Mouse (Mus musculus) lung, postnatal 36 days (tissue): ENCODE data around the gene Hist1h4d.

Experiments used
- DNase-seq: peaks from one replicate; pipeline ENCODE4 v3.0.0; 2022; ENCODE audit warnings: mixed read lengths

Gene Hist1h4d

GRCm38 (mm10) chr13:23595622-23596372 lies 14.4 kb downstream of the Hist1h4d start:
- DNase-seq, result no peak

- DNase-seq, result peak; percentile 83
Measured at GRCm38 (mm10) chr13:23597957-23598356, 16.6 kb downstream of the Hist1h4d start.

- DNase-seq, result peak; percentile 69
Measured at GRCm38 (mm10) chr13:23603182-23603699, 21.8 kb downstream of the Hist1h4d start.

- no peak for DNase-seq
Measured at GRCm38 (mm10) chr13:23604452-23604851, 23.1 kb downstream of the Hist1h4d start.

DNA sequence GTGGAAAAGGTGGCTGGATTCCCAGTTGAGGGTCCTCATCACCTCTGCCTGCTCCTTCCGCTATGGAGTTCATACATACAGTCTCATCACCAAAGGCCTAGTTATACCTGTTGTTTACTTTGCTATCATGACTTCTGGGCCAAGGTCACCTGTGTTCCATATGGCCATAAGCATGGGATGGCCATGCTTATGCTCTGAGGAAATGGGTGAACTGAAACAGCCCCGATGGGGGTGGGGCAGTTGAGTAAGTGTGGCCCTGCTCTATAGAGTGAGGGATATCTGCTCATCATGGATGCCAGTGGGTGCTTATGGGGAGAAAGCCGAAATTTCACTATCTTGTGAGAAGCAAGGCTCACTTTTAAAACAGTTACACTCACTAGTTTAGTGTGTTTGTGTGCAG lies 23.7 kb downstream of the Hist1h4d start:
- DNase-seq, result no peak

DNA sequence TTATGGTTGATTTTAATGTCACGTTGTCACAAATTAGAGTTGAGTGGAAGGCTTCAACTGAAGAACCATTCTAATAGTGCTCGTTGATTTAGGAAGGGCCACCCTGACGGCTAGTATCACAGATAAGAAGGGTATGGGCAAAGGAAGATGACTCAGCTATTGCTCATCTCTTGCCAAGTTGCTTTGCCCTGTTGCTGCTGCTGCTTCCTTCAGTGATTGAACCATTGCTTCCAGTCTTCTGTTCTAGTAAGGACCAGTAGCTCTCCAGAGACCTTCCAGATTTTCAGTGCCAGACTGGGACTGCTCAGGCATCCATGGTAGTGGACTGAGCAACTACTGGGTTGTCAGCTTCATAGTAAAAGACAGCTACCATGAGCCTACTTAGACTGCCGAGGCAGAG lies 27.8 kb downstream of the Hist1h4d start:
- DNase-seq, result no peak

- no peak for DNase-seq
Measured at GRCm38 (mm10) chr13:23609844-23610243, 28.4 kb downstream of the Hist1h4d start.

GRCm38 (mm10) chr13:23610393-23610792 lies 29.0 kb downstream of the Hist1h4d start:
- DNase-seq, result no peak

DNA sequence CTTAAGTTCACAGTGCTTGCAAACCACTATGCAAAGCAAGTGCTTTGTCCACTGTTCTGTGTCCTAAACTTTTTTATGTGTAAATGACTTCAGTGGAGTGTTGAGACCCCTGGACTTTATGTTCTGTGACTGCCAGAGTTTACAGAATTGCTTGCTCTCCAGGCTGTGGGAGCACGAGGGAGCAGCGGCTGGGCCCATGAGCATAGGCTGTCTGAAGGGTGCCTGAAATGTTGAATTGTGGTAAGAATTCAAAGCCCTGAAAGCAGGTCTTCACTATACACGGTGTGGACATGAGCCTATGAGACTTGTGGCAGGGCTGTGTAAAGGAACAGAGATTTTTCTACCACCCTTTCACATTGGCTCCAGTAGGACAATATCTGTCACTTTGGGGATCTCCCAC lies 30.2 kb downstream of the Hist1h4d start:
- no peak for DNase-seq

DNA sequence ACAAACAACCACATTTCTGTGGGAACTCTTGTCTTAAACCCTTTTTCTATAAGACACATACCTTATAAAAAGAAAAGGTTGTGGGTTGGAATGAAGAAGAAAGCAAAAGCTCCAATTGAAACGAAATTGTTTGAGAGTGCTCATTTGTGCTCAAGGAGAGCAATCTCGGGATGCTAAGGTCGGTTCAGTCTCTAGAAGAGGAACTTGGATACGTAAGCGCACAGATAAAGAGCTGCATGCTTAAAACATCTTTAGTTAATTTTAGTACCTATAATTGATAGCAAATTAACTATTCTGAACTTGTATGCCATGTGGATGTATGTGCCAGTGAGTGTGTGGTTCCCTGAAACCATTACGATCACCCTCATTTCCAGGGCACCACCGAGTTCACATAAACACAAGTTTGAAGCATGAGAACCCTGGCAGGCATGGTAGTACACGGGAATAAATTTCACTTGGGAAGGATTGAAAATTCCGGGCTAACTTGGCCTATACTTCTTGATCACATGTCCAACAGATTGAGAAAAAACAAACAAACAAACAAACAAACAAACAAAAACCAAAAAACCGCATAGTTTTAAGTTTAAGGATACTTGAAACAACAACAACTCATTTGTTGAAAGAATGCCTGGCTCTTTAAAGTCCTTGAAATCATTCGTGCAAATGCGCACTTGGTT lies 38.8 kb downstream of the Hist1h4d start:
- DNase-seq, result no peak

DNA sequence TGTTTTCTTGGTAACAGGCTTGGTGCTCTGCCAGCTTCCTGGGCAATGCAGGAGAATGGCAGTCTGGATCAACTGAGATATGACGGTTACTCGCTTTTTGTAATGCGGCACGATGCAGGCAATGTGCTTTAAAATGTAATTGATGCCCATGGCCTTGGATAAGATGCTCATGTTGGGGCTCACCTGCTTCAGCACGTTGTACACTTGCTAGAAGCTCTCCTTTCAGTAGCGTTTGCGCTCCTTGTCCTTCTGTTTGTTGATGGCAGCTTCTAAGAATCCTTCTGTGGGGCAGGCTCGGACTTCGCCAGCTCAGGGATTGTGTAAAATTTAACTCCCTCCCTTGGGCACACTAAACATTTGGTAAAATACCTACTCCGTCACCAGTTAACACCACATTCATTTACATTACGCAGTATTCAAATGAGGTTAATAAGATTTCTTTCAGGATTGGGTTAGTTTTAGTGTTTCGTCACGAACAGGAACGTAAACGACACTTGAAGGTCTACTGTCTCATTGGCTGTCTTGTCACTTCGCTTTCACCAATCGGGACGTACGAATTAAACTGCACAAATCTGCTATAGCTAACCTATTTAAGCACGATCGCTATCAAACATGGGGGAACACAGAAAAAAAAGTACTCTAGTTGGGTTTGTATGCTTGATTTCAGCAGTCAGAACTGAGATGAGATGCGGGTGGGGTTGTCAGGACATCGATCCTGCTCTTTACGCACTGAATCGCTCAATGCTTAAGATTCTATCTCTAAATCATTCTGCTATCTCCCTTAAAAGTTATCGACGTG lies 39.5 kb downstream of the Hist1h4d start, which contains the start of gene Hist1h2be:
Hist1h2be (minus strand) TSS at position 392 of the 799 bp plus-strand sequence.
- DNase-seq, result peak; percentile 91

GRCm38 (mm10) chr13:23621532-23622174 lies 40.3 kb downstream of the Hist1h4d start:
- peak; percentile 91 for DNase-seq

- peak; percentile 93 for DNase-seq
Measured at GRCm38 (mm10) chr13:23622175-23622671, 40.8 kb downstream of the Hist1h4d start, which contains the start of gene Hist1h1e. TSS of gene Hist1h1e (minus strand) at chr13:23622558.

GRCm38 (mm10) chr13:23622861-23623450 lies 41.6 kb downstream of the Hist1h4d start:
- DNase-seq, result peak; percentile 29

DNA sequence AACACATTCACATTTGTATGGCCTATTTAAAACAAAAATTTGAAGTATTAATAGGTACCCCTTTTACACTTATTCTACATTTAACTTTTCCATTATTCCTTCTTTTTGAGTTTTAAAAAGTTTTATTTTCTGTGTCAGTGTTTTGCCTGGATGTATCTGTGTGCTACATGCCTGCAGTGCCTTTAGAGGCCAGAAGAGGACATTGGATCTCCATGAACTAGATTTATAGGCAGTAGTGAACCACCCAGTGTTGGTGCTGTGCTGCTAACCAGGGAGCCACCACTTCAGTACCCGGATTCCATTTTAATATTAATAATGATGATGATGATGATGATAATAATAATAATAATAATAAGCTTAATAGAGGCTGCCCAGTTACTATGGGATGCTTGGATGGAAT lies 49.3 kb downstream of the Hist1h4d start:
- DNase-seq, result peak; percentile 44
